Mouse (Mus musculus): ENCODE results near the gene Gm28539. TPM values are rescaled to one million over a fixed set of nuclear protein-coding genes. Genes with fewer than 3 reads are reported as not detected.

The Gm28539 gene
- polyA plus RNA-seq, 1 experiment from 2014 or later = not detected

DNA sequence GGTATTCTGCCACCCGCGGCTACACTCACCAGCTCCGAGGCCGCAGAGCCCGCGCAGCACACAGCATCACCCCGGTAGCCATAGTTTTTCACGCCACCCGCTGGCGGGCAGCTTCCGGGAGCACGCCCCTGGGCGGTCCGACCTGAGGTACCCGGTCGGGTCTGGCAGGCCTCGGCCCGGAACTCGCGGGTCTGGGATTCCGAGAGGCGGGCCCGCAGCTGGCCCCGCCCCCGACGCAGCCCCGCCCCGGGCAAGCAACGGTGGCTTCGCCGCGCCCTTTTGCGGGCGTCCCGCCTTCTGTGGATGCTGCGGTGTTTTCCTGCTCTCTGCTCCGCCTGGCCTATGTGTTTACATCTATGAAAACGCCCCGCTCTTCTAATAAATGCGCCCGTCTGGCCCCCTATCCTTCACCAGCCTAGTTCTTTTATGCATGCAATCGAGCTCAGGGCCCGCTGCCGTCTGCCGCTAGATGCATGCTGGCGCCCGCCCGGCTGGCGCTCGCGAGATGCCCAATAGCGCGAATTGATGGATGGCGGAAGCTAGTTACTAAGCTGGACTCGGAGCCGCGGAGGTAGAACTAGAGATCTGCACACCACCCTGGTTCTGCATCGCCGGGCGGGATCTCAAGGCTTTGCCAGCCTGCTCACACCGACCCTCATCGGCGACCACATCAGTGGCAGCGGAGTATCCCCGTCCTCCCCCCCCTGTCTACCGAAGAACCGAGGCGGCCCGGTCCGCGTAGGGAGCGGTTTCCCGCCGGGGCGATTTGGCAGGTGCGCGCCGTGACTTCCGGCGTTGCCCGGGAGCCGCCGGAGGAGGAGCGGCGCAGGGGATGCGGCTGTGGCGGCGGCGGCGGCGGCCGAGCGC, 40.3 kb downstream of the Gm28539 start, which contains the start of the genes Mrpl40 and Hira:
TSS of gene Mrpl40 (minus strand) at position 421 of the 867 bp plus-strand sequence.
TSS of gene Hira (plus strand) at position 596 of the 867 bp plus-strand sequence.
- peaks cover 7% of the 10 kb centered on the region; the same call in 1 of the 2 replicates for H3K4me1 ChIP-seq (ENCODE audit: insufficient read depth, low read depth, low read length)
- H3K9me3 ChIP-seq (ENCODE audit: low read length) = no peaks in the 10 kb centered on the region
- peak within 1 kb of the TSS; percentile 88 for H3K4me3 ChIP-seq (ENCODE audit: low read depth, low read length)
- under 1% methylated on average over 75 of the region's 93 CpGs for WGBS
- H3K4me2 ChIP-seq (replicated peaks; ENCODE audit: low read depth, low read length) = peak within 1 kb of the TSS; percentile 95
- ATAC-seq = peak; percentile 96
- peak within 1 kb of the TSS; percentile 95 for H3K27ac ChIP-seq (ENCODE audit: low read length)
- peak within 1 kb of the TSS; percentile 76 for H3K9ac ChIP-seq (replicated peaks; ENCODE audit: low read depth)
- H3K27me3 ChIP-seq (replicated peaks; ENCODE audit: insufficient read depth, low read length) = no peaks in the 10 kb centered on the region
- DNase-seq (ENCODE audit: low spot score) = peak; percentile 96
- TF ChIP-seq CTCF (IDR thresholded peaks at IDR 0.05) (no peak), EP300 (IDR thresholded peaks at IDR 0.05) (peak; percentile 30; the same call in 1 of the 2 replicates)
- peaks cover 16% of the 10 kb centered on the region; the same call in 1 of the 2 replicates for H3K36me3 ChIP-seq (ENCODE audit: insufficient read depth, low read length)

DNA sequence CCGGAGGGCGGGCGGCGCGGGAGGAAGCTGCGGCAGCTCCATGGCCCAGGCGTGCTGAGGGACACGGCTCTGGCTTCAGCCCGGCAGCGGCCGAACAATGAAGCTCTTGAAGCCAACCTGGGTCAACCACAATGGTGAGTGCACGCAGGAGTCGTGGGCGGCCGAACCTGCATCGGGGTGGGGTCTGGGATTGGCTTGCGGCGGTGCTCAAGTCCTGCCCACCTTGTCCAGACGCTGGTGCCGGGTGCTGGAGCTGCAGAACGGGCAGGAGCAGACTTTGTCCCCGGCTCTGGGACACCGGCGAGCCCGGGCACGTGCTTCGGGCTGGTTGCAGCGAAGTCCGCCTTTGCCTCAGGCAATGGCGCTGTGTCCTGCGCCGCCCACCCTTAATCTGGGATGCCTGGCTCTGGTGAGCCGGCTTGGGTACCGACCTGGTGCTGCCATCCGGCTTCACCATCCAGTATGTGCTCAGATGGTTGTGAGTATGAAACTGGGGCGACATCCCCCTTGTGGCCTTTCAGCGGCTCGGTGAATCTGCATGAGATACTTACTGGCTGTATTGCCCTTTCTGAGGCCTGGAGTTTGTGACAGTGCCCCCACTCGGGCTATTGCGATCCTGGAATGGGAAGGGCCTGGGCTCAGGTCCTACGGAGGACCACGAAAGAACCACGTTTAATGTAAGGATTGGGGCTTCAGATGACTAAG, 41.2 kb downstream of the Gm28539 start:
- H3K27ac ChIP-seq (ENCODE audit: low read length) = peak overlapping the region; percentile 95
- H3K9me3 ChIP-seq (ENCODE audit: low read length) = no peaks in the 10 kb centered on the region

GRCm38 (mm10) chr16:18878091-18878720, 41.8 kb downstream of the Gm28539 start:
- peak overlapping the region; percentile 95 for H3K27ac ChIP-seq (ENCODE audit: low read length)
- peak overlapping the region; percentile 76 for H3K9ac ChIP-seq (replicated peaks; ENCODE audit: low read depth)
- H3K9me3 ChIP-seq (ENCODE audit: low read length) = no peaks in the 10 kb centered on the region
- H3K4me2 ChIP-seq (replicated peaks; ENCODE audit: low read depth, low read length) = peak overlapping the region; percentile 95
- WGBS = 14% methylated on average over 20 of the region's 20 CpGs
- peak overlapping the region; percentile 88 for H3K4me3 ChIP-seq (ENCODE audit: low read depth, low read length)
- no peaks in the 10 kb centered on the region for H3K27me3 ChIP-seq (replicated peaks; ENCODE audit: insufficient read depth, low read length)
- no peak for TF ChIP-seq EP300 (IDR thresholded peaks at IDR 0.05)
- no peak for TF ChIP-seq CTCF (IDR thresholded peaks at IDR 0.05)
- H3K36me3 ChIP-seq (ENCODE audit: insufficient read depth, low read length) = 0 out of 2 replicates have a peak, but pooled peaks cover 5% of the 10 kb centered on the region
- ATAC-seq = no peak
- H3K4me1 ChIP-seq (ENCODE audit: insufficient read depth, low read depth, low read length) = peaks cover 7% of the 10 kb centered on the region; the same call in 1 of the 2 replicates
- no peak for DNase-seq (ENCODE audit: low spot score)

More for the DNA sequence above, 41.2 kb downstream of the Gm28539 start:
- no peak for TF ChIP-seq EP300 (IDR thresholded peaks at IDR 0.05)
- peak; percentile 66 for TF ChIP-seq CTCF (IDR thresholded peaks at IDR 0.05)
- H3K9ac ChIP-seq (replicated peaks; ENCODE audit: low read depth) = peak overlapping the region; percentile 76
- H3K4me3 ChIP-seq (ENCODE audit: low read depth, low read length) = peak overlapping the region; percentile 88
- H3K4me1 ChIP-seq (ENCODE audit: insufficient read depth, low read depth, low read length) = peaks cover 7% of the 10 kb centered on the region; the same call in 1 of the 2 replicates
- WGBS = under 1% methylated on average over 41 of the region's 43 CpGs
- ATAC-seq = peak; percentile 10
- peak; percentile 60 for DNase-seq (ENCODE audit: low spot score)
- H3K27me3 ChIP-seq (replicated peaks; ENCODE audit: insufficient read depth, low read length) = no peaks in the 10 kb centered on the region
- peak overlapping the region; percentile 95 for H3K4me2 ChIP-seq (replicated peaks; ENCODE audit: low read depth, low read length)
- peaks cover 11% of the 10 kb centered on the region; the same call in 1 of the 2 replicates for H3K36me3 ChIP-seq (ENCODE audit: insufficient read depth, low read length)

DNA sequence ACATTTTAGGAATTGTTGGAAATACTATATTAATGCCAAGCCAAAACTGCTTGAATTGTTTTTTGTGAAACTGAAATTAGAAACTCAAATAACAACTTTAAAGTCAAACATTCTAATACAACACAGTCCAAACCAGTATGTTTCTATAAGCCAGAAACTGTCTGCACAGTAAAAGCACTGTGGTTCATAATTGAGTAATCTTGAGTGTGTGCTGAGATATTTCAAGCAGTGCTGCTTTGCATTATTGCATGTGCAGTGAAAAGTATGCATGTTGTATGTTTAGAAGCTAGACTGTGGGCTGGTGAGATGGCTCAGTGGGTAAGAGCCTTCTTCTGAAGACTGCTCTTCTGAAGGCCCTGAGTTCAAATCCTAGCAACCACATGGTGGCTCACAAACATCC, 47.7 kb downstream of the Gm28539 start:
- ATAC-seq = peak; percentile 71
- TF ChIP-seq EP300 (IDR thresholded peaks at IDR 0.05) (no peak), CTCF (IDR thresholded peaks at IDR 0.05) (no peak)
- Histone ChIP-seq H3K36me3 (ENCODE audit: insufficient read depth, low read length) (no peaks in the 10 kb centered on the region), H3K4me3 (ENCODE audit: low read depth, low read length) (no peak overlapping the region), H3K27me3 (replicated peaks; ENCODE audit: insufficient read depth, low read length) (no peaks in the 10 kb centered on the region), H3K9ac (replicated peaks; ENCODE audit: low read depth) (no peak overlapping the region), H3K9me3 (ENCODE audit: low read length) (no peaks in the 10 kb centered on the region), H3K27ac (ENCODE audit: low read length) (no peak overlapping the region), H3K4me1 (ENCODE audit: insufficient read depth, low read depth, low read length) (peaks cover 8% of the 10 kb centered on the region; the same call in 1 of the 2 replicates), H3K4me2 (replicated peaks; ENCODE audit: low read depth, low read length) (no peak overlapping the region)
- DNase-seq (ENCODE audit: low spot score) = peak; percentile 57

- Histone ChIP-seq H3K4me1 (ENCODE audit: insufficient read depth, low read depth, low read length) (no peaks in the 10 kb centered on the region), H3K27ac (ENCODE audit: low read length) (0 out of 2 replicates have a peak overlapping the region, but pooled peaks have one; percentile 40), H3K4me3 (ENCODE audit: low read depth, low read length) (no peak overlapping the region), H3K27me3 (replicated peaks; ENCODE audit: insufficient read depth, low read length) (no peaks in the 10 kb centered on the region), H3K4me2 (replicated peaks; ENCODE audit: low read depth, low read length) (no peak overlapping the region), H3K9ac (replicated peaks; ENCODE audit: low read depth) (no peak overlapping the region), H3K9me3 (ENCODE audit: low read length) (no peaks in the 10 kb centered on the region), H3K36me3 (ENCODE audit: insufficient read depth, low read length) (peaks cover 6% of the 10 kb centered on the region; the same call in 1 of the 2 replicates)
- DNase-seq (ENCODE audit: low spot score) (peak; percentile 90), ATAC-seq (peak; percentile 95)
- 70% methylated on average over 4 of the region's 4 CpGs for WGBS
- TF ChIP-seq CTCF (IDR thresholded peaks at IDR 0.05) = no peak
- TF ChIP-seq EP300 (IDR thresholded peaks at IDR 0.05) = peak; percentile 89
Observed at GRCm38 (mm10) chr16:18893840-18894372, 57.5 kb downstream of the Gm28539 start.

All from lung, postnatal 0 days (tissue).